Mouse (Mus musculus) C2C12 (cell line): ENCODE data around the gene B3galnt2. TPM values are rescaled to one million over a fixed set of nuclear protein-coding genes. Genes with fewer than 3 reads are reported as not detected.

Experiments used
- H3K27me3 ChIP-seq: one replicate; pipeline ENCODE4 v1.6.1; 2011; ENCODE audit not compliant: control insufficient read depth, insufficient read depth, insufficient read length
- H3K36me3 ChIP-seq: one replicate; pipeline ENCODE4 v1.6.1; 2011; ENCODE audit not compliant: control insufficient read depth, insufficient read depth
- H3K4me3 ChIP-seq: one replicate; pipeline ENCODE4 v1.5.1; 2011; ENCODE audit warnings: mild to moderate bottlenecking, control low read depth; ENCODE audit not compliant: poor library complexity, insufficient read depth, severe bottlenecking
- H3K79me2 ChIP-seq: one replicate; pipeline ENCODE4 v1.6.1; 2011; ENCODE audit not compliant: control insufficient read depth, insufficient read depth
- H3K79me3 ChIP-seq: one replicate; pipeline ENCODE4 v1.6.1; 2011; ENCODE audit warnings: low read depth, control low read depth
- H3ac ChIP-seq: one replicate; pipeline ENCODE3; 2011; ENCODE audit warnings: low read depth; ENCODE audit not compliant: control insufficient read depth, insufficient read length
- CEBPB ChIP-seq: IDR thresholded peaks from one replicate; pipeline ENCODE4 v1.6.1; 2011; ENCODE audit warnings: low read depth, mild to moderate bottlenecking, control low read depth, moderate library complexity
- CTCF ChIP-seq: IDR thresholded peaks from one replicate; pipeline ENCODE4 v1.5.1; 2011; ENCODE audit not compliant: control insufficient read depth, insufficient read depth, insufficient read length
- FOSL1 ChIP-seq: IDR thresholded peaks from one replicate; pipeline ENCODE4 v1.8.0; 2011; ENCODE audit warnings: mild to moderate bottlenecking, low read length; ENCODE audit not compliant: poor library complexity, insufficient read depth, severe bottlenecking
- MAX ChIP-seq: IDR thresholded peaks from one replicate; pipeline ENCODE4 v1.6.1; 2011; ENCODE audit warnings: mild to moderate bottlenecking, control low read depth
- MYOD1 ChIP-seq: IDR thresholded peaks from one replicate; pipeline ENCODE4 v1.6.1; 2011; ENCODE audit warnings: low read depth; ENCODE audit not compliant: control insufficient read depth, insufficient read length
- MYOG ChIP-seq: IDR thresholded peaks from one replicate; pipeline ENCODE4 v1.6.1; 2011; ENCODE audit not compliant: control insufficient read depth, insufficient read length; ENCODE audit errors: extremely low read depth
- USF1 ChIP-seq: IDR thresholded peaks from one replicate; pipeline ENCODE4 v1.6.1; 2011; ENCODE audit warnings: low read depth, mild to moderate bottlenecking, control low read depth, moderate library complexity
- long read RNA-seq, 2 experiments: library from polyadenylated mRNA; unstranded; transcript quantifications; one replicate each; pipeline ENCODE4 v2.0.0; 2019 to 2020
- polyA plus RNA-seq: library from polyadenylated mRNA; unstranded; fragments of >200 nt; fragmentation: generic; extraction: Trizol; gene quantifications from one replicate; pipeline ENCODE4 v1.2.1, GENCODE M21; 2012; ENCODE audit warnings: missing spikeins

Gene B3galnt2
- 16.8 TPM for polyA plus RNA-seq
- long read RNA-seq, experiment 1, partial matches to known transcripts = 1 of 11 reads
- long read RNA-seq, experiment 1, other reads (novel, unspliced or antisense) = 9 of 11 reads
- long read RNA-seq, experiment 2, transcript B3galnt2-201 (12 exons, 3,892 nt) = major isoform, 108 of 208 reads
- long read RNA-seq, experiment 2, partial matches to known transcripts = 3 of 208 reads
- long read RNA-seq, experiment 2, other reads (novel, unspliced or antisense) = 91 of 208 reads

- Histone ChIP-seq H3K79me2 (peaks cover 43% of the 10 kb centered on the region), H3K79me3 (peaks cover 37% of the 10 kb centered on the region), H3K27me3 (no peaks in the 10 kb centered on the region), H3K36me3 (peaks cover 14% of the 10 kb centered on the region), H3ac (peak within 1 kb of the TSS; percentile 86), H3K4me3 (peak within 1 kb of the TSS; percentile 64)
- TF ChIP-seq MYOD1 (no peak), MAX (peak; percentile 88), FOSL1 (no peak)
These were observed at the start of gene B3galnt2 for GRCm38 (mm10) chr13:13953874-13954832. B3galnt2 (plus strand) TSS chr13:13954469.

- no peak for TF ChIP-seq MYOG
- TF ChIP-seq CEBPB = no peak
- no peak for TF ChIP-seq USF1
- no peak for TF ChIP-seq MAX
- no peak for TF ChIP-seq MYOD1
- no peak for TF ChIP-seq FOSL1
- no peak for TF ChIP-seq CTCF
- H3ac ChIP-seq = no peak overlapping the region
- no peaks in the 10 kb centered on the region for H3K79me2 ChIP-seq
- no peaks in the 10 kb centered on the region for H3K27me3 ChIP-seq
- H3K79me3 ChIP-seq = no peaks in the 10 kb centered on the region
- H3K36me3 ChIP-seq = no peaks in the 10 kb centered on the region
- no peak overlapping the region for H3K4me3 ChIP-seq
These were observed 42.9 kb upstream of the B3galnt2 start for GRCm38 (mm10) chr13:13911341-13911740.

GRCm38 (mm10) chr13:13919396-13919795, 34.9 kb upstream of the B3galnt2 start:
- Histone ChIP-seq H3ac (no peak overlapping the region), H3K4me3 (no peak overlapping the region), H3K79me2 (no peaks in the 10 kb centered on the region), H3K27me3 (no peaks in the 10 kb centered on the region), H3K36me3 (no peaks in the 10 kb centered on the region), H3K79me3 (no peaks in the 10 kb centered on the region)
- no peak for TF ChIP-seq MAX
- no peak for TF ChIP-seq MYOG
- TF ChIP-seq FOSL1 = no peak
- TF ChIP-seq CTCF = no peak
- no peak for TF ChIP-seq CEBPB
- no peak for TF ChIP-seq MYOD1
- TF ChIP-seq USF1 = no peak

GRCm38 (mm10) chr13:13922526-13922925, 31.7 kb upstream of the B3galnt2 start:
- Histone ChIP-seq H3ac (no peak overlapping the region), H3K4me3 (no peak overlapping the region), H3K79me3 (no peaks in the 10 kb centered on the region), H3K36me3 (no peaks in the 10 kb centered on the region), H3K27me3 (no peaks in the 10 kb centered on the region), H3K79me2 (no peaks in the 10 kb centered on the region)
- no peak for TF ChIP-seq MYOG
- TF ChIP-seq MYOD1 = no peak
- no peak for TF ChIP-seq USF1
- no peak for TF ChIP-seq MAX
- TF ChIP-seq FOSL1 = no peak
- no peak for TF ChIP-seq CTCF
- TF ChIP-seq CEBPB = no peak

GRCm38 (mm10) chr13:13929982-13930381, 24.3 kb upstream of the B3galnt2 start:
- Histone ChIP-seq H3K4me3 (no peak overlapping the region), H3K27me3 (no peaks in the 10 kb centered on the region), H3K79me3 (no peaks in the 10 kb centered on the region), H3K79me2 (no peaks in the 10 kb centered on the region), H3K36me3 (no peaks in the 10 kb centered on the region), H3ac (no peak overlapping the region)
- TF ChIP-seq MYOD1 = no peak
- no peak for TF ChIP-seq FOSL1
- no peak for TF ChIP-seq CTCF

GRCm38 (mm10) chr13:13954931-13955330, 662 bp downstream of the B3galnt2 start:
- TF ChIP-seq USF1 = no peak
- no peak for TF ChIP-seq CEBPB
- TF ChIP-seq MYOG = no peak
- TF ChIP-seq FOSL1 = no peak
- no peak for TF ChIP-seq MYOD1
- TF ChIP-seq CTCF = no peak
- no peak for TF ChIP-seq MAX

More at GRCm38 (mm10) chr13:13954931-13955330, 662 bp downstream of the B3galnt2 start:
- Histone ChIP-seq H3K79me2 (peaks cover 50% of the 10 kb centered on the region), H3K36me3 (peaks cover 20% of the 10 kb centered on the region), H3ac (peak overlapping the region; percentile 86), H3K4me3 (peak overlapping the region; percentile 64), H3K79me3 (peaks cover 42% of the 10 kb centered on the region), H3K27me3 (no peaks in the 10 kb centered on the region)
